In the genomic region with DNA sequence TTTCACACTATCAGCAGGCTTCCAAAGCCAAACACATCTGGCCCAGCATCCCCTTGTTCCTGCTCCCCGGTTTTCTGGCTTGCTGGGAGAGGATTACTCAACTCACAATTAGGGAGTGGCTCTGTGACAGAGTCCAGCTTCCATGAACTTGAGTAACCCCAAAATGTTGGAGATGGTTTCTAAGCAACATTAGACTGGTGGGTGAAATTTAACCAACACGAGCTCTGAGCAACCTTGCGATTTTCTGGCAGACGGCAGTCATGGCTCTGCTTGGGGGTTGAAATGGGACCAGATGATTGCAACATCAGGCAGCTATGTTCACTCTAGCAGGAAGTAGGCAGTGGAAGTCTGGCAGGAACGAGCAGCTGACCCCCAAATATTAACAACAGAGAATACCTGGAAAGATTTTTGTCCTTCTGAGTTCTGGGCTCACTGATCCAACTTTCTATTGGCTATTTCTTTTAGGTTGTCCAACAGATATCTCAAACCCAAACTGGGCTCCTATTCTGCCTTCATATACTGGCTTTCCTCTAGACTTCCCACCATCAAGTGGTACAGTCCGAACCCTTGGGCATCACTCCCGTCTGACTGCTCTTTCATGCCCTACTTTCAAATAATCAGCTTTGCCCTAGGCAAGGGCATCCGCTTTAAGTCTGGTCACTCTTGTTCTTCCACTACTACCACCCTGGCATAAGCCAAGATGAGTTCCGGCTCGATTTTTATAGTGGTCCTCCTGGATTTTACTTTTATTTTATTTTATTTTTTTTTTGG, we compare ENCODE assay signal across 8 mouse cellular contexts. TPM values are rescaled to one million over a fixed set of nuclear protein-coding genes. Genes with fewer than 3 reads are reported as not detected.
DNase-seq lines count a peak whose midpoint lies in the region; ATAC-seq lines count a peak whose summit lies in the region.

No protein-coding gene starts in this region.

- 0 out of 2 replicates have a peak, but pooled peaks have one; percentile 18 for ATAC-seq in heart, embryonic 16.5 days (replicated peaks; ENCODE audit: extremely low read depth, insufficient read depth, low FRiP score)
- peak; percentile 76; the same call in 1 of the 2 replicates for ATAC-seq in stomach, embryonic 15.5 days (ENCODE audit: insufficient read depth, low FRiP score, low read depth)
- ATAC-seq in forebrain, embryonic 14.5 days: no peak
- ATAC-seq in forebrain, embryonic 12.5 days (ENCODE audit: low FRiP score): no peak

- H3K4me3 ChIP-seq in heart, embryonic 16.5 days (ENCODE audit: low read length): no peak overlapping the region
- no peak overlapping the region for H3K4me3 ChIP-seq in stomach, embryonic 15.5 days (replicated peaks)
- no peak overlapping the region for H3K4me3 ChIP-seq in forebrain, embryonic 14.5 days (ENCODE audit: low read depth, low read length)
- no peak overlapping the region for H3K4me3 ChIP-seq in forebrain, embryonic 12.5 days (replicated peaks)

- H3K4me1 ChIP-seq in heart, embryonic 16.5 days (ENCODE audit: control insufficient read depth, insufficient read depth, low read length): no peaks in the 10 kb centered on the region
- no peaks in the 10 kb centered on the region for H3K4me1 ChIP-seq in stomach, embryonic 15.5 days
- no peaks in the 10 kb centered on the region for H3K4me1 ChIP-seq in forebrain, embryonic 14.5 days (ENCODE audit: control insufficient read depth, insufficient read depth, low read length)
- no peaks in the 10 kb centered on the region for H3K4me1 ChIP-seq in forebrain, embryonic 12.5 days

- no peaks in the 10 kb centered on the region for H3K36me3 ChIP-seq in heart, embryonic 16.5 days (ENCODE audit: control insufficient read depth, insufficient read depth)
- no peaks in the 10 kb centered on the region for H3K36me3 ChIP-seq in stomach, embryonic 15.5 days
- no peaks in the 10 kb centered on the region for H3K36me3 ChIP-seq in forebrain, embryonic 14.5 days (ENCODE audit: control insufficient read depth, insufficient read depth, low read length)
- H3K36me3 ChIP-seq in forebrain, embryonic 12.5 days (replicated peaks): no peaks in the 10 kb centered on the region

- WGBS in heart, embryonic 16.5 days: 67% methylated on average over 10 of the region's 10 CpGs
- WGBS in stomach, embryonic 15.5 days: 58% methylated on average over 10 of the region's 10 CpGs
- 81% methylated on average over 10 of the region's 10 CpGs for WGBS in forebrain, embryonic 14.5 days
- 80% methylated on average over 10 of the region's 10 CpGs for WGBS in forebrain, embryonic 12.5 days

- H3K4me2 ChIP-seq in heart, embryonic 16.5 days (ENCODE audit: low read depth, low read length): no peak overlapping the region
- H3K4me2 ChIP-seq in stomach, embryonic 15.5 days: no peak overlapping the region
- no peak overlapping the region for H3K4me2 ChIP-seq in forebrain, embryonic 14.5 days (ENCODE audit: low read length)
- H3K4me2 ChIP-seq in forebrain, embryonic 12.5 days: no peak overlapping the region

- no peaks in the 10 kb centered on the region for H3K27me3 ChIP-seq in heart, embryonic 16.5 days (ENCODE audit: control insufficient read depth, insufficient read depth, low read length)
- H3K27me3 ChIP-seq in stomach, embryonic 15.5 days (replicated peaks): no peaks in the 10 kb centered on the region
- no peaks in the 10 kb centered on the region for H3K27me3 ChIP-seq in forebrain, embryonic 14.5 days (replicated peaks; ENCODE audit: control insufficient read depth, insufficient read depth, low read length)
- no peaks in the 10 kb centered on the region for H3K27me3 ChIP-seq in forebrain, embryonic 12.5 days

- no peaks in the 10 kb centered on the region for H3K9me3 ChIP-seq in heart, embryonic 16.5 days (replicated peaks; ENCODE audit: control insufficient read depth, low read length)
- H3K9me3 ChIP-seq in stomach, embryonic 15.5 days: no peaks in the 10 kb centered on the region
- H3K9me3 ChIP-seq in forebrain, embryonic 14.5 days (replicated peaks; ENCODE audit: control insufficient read depth, low read length): no peaks in the 10 kb centered on the region
- no peaks in the 10 kb centered on the region for H3K9me3 ChIP-seq in forebrain, embryonic 12.5 days

- H3K27ac ChIP-seq in heart, embryonic 16.5 days (ENCODE audit: low read length): no peak overlapping the region
- no peak overlapping the region for H3K27ac ChIP-seq in stomach, embryonic 15.5 days
- no peak overlapping the region for H3K27ac ChIP-seq in forebrain, embryonic 14.5 days (ENCODE audit: low read depth, low read length)
- H3K27ac ChIP-seq in forebrain, embryonic 12.5 days: no peak overlapping the region

- DNase-seq in urinary bladder, postnatal 36 days (ENCODE audit: low spot score in 2 of 2): peak; percentile 63 to 78
- DNase-seq in urinary bladder, postnatal 25 days (ENCODE audit: low spot score): no peak
- peak; percentile 40 for DNase-seq in liver
- DNase-seq in forebrain, embryonic 14.5 days (ENCODE audit: low spot score): no peak
- no peak for DNase-seq in cerebellum, adult 9-10 months

- no peak overlapping the region for H3K9ac ChIP-seq in heart, embryonic 16.5 days (ENCODE audit: low read length)
- no peak overlapping the region for H3K9ac ChIP-seq in stomach, embryonic 15.5 days
- no peak overlapping the region for H3K9ac ChIP-seq in forebrain, embryonic 14.5 days (ENCODE audit: low read length)
- no peak overlapping the region for H3K9ac ChIP-seq in forebrain, embryonic 12.5 days

RNA-seq across cellular contexts. Expression of a gene that starts 4.0 kb away (rescaled TPM):
- polyA plus RNA-seq in heart, embryonic 16.5 days (2015; fragmentation: Nextera tagmentation; extraction: Ambion mirVana): 1.2 and 3.2 TPM in 2 replicates
- 0.58 and 0.66 TPM in 2 replicates for polyA plus RNA-seq in stomach, embryonic 15.5 days (2015; fragmentation: Nextera tagmentation; extraction: Ambion mirVana)
- polyA plus RNA-seq in forebrain, embryonic 14.5 days (2014; fragmentation: Nextera tagmentation; extraction: Ambion mirVana): not detected in 2 replicates
- polyA plus RNA-seq in forebrain, embryonic 12.5 days (2016; fragmentation: Nextera tagmentation; extraction: Ambion mirVana): 0.20 and 0.22 TPM in 2 replicates

RNA-seq across cellular contexts. Expression of a gene that starts 24.8 kb away (rescaled TPM):
- 3.5 TPM in 2 replicates for polyA plus RNA-seq in heart, embryonic 16.5 days (2015; fragmentation: Nextera tagmentation; extraction: Ambion mirVana)
- 5.4 and 5.7 TPM in 2 replicates for polyA plus RNA-seq in stomach, embryonic 15.5 days (2015; fragmentation: Nextera tagmentation; extraction: Ambion mirVana)
- polyA plus RNA-seq in forebrain, embryonic 14.5 days (2014; fragmentation: Nextera tagmentation; extraction: Ambion mirVana): 3.6 and 4.9 TPM in 2 replicates
- 6.3 and 6.4 TPM in 2 replicates for polyA plus RNA-seq in forebrain, embryonic 12.5 days (2016; fragmentation: Nextera tagmentation; extraction: Ambion mirVana)

RNA-seq across cellular contexts. Expression of a gene that starts 25.2 kb away (rescaled TPM):
- not detected in 2 replicates for polyA plus RNA-seq in heart, embryonic 16.5 days (2015; fragmentation: Nextera tagmentation; extraction: Ambion mirVana)
- polyA plus RNA-seq in stomach, embryonic 15.5 days (2015; fragmentation: Nextera tagmentation; extraction: Ambion mirVana): not detected in 2 replicates
- polyA plus RNA-seq in forebrain, embryonic 14.5 days (2014; fragmentation: Nextera tagmentation; extraction: Ambion mirVana): not detected in 2 replicates
- not detected in 2 replicates for polyA plus RNA-seq in forebrain, embryonic 12.5 days (2016; fragmentation: Nextera tagmentation; extraction: Ambion mirVana)

Comparison
In these comparisons a context has a peak if more than half of its experiments do, and no peak if none do; other contexts are left out.
1. DNase-seq: peak in urinary bladder, postnatal 36 days (2 of 2) and liver (single experiment); none in urinary bladder, postnatal 25 days (single experiment), forebrain, embryonic 14.5 days (single experiment) and cerebellum, adult 9-10 months (single experiment).
2. ATAC-seq: peak in heart, embryonic 16.5 days (single experiment) and stomach, embryonic 15.5 days (single experiment); none in forebrain, embryonic 14.5 days (single experiment) and forebrain, embryonic 12.5 days (single experiment).